Mouse (Mus musculus): Measurements from ENCODE around the gene Ubtd1. TPM values are rescaled to one million over a fixed set of nuclear protein-coding genes. Genes with fewer than 3 reads are reported as not detected.
A peak's percentile ranks its signal among the peaks of the same experiment; 100 is the strongest.

Gene Ubtd1
- polyA plus RNA-seq, 1 experiment: 14.9 TPM

DNA sequence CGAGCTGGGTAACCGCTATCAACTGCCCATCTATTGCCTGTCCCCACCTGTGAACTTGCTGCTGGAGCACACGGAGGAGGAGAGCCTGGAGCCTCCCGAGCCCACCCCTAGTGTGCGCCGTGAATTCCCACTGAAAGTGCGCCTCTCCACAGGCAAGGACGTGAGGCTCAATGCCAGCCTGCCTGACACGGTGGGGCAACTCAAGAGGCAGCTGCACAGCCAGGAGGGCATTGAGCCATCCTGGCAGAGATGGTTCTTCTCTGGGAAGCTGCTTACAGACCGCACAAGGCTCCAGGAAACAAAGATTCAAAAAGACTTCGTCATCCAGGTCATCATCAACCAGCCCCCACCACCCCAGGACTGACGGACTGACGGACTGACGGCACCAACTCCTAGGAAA is 52.0 kb downstream of the Ubtd1 start:
- TF ChIP-seq CTCF (IDR thresholded peaks at IDR 0.05; ENCODE audit: extremely low read depth, insufficient read depth, low read length): no peak
- no peak for TF ChIP-seq POLR2A (IDR thresholded peaks at IDR 0.05; ENCODE audit: extremely low read depth, insufficient read depth, low read length)
- Histone ChIP-seq H3K4me3 (ENCODE audit: insufficient read depth, low read length) (no peak overlapping the region), H3K27ac (ENCODE audit: insufficient read depth, low read length) (no peak overlapping the region), H3K4me1 (ENCODE audit: control insufficient read depth, insufficient read depth, low read length) (no peaks in the 10 kb centered on the region)

DNA sequence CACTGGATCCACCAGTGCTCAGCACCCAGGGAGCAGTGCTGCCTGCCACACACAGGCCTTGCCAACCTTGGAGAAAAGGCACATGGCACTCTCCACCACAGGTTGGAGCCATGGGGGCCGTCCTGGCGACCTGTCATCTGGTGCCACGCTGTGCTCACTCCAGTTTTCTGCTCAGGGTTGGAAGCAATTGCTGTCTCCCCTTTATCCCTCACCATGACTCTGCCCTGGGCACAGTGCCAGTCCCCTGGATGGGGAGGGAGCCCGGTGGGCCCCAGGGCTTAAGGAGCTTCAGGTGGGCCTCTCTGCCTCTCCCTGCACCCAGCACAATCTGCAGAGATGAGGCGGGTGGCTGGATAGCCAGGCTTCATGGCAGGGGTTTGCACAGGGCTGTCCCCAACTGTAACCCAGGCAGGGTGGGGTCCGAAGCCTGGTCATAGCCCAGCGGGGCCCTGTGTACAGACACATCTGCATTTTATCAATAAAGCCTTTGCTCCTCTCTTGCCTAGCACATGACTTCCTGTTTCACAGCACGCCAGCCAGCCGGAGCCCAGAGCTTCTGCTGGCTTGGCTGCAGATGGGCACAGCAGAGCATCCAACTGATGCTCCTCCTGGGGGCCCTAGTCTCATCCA is 52.7 kb downstream of the Ubtd1 start:
- no peak for TF ChIP-seq POLR2A (IDR thresholded peaks at IDR 0.05; ENCODE audit: extremely low read depth, insufficient read depth, low read length)
- no peak for TF ChIP-seq CTCF (IDR thresholded peaks at IDR 0.05; ENCODE audit: extremely low read depth, insufficient read depth, low read length)
- Histone ChIP-seq H3K27ac (ENCODE audit: insufficient read depth, low read length) (no peak overlapping the region), H3K4me1 (ENCODE audit: control insufficient read depth, insufficient read depth, low read length) (no peaks in the 10 kb centered on the region), H3K4me3 (ENCODE audit: insufficient read depth, low read length) (no peak overlapping the region)

DNA sequence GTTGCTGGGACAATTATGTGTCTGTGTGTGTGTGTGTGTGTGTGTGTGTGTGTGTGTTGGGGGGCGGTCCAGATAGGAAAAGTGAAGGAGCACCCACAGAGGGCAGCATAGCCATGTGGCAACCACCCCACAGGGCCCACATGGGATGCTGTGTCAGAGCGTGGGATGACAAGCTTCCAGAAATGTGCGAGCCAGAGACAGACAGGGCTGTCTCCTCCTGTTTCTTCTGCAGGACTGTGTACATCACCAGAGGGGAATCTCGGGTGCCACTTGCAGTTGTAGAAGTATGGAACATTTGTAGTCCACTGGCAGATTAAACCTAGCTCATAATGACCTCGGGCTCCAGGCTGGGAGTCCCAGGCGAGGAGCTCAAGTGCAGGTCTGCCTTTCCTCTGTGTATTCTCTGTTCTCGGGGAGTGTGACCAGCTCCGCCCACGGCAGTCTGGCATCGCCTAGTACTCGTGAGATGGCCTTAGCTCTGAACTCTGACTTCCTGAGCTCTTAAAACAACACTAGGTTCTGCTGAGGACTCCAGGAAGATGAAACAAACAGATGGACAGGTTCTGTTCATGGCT is 53.4 kb downstream of the Ubtd1 start:
- TF ChIP-seq CTCF (IDR thresholded peaks at IDR 0.05; ENCODE audit: extremely low read depth, insufficient read depth, low read length) (no peak), POLR2A (IDR thresholded peaks at IDR 0.05; ENCODE audit: extremely low read depth, insufficient read depth, low read length) (no peak)
- no peak overlapping the region for H3K27ac ChIP-seq (ENCODE audit: insufficient read depth, low read length)
- H3K4me3 ChIP-seq (ENCODE audit: insufficient read depth, low read length): no peak overlapping the region
- H3K4me1 ChIP-seq (ENCODE audit: control insufficient read depth, insufficient read depth, low read length): no peaks in the 10 kb centered on the region

DNA sequence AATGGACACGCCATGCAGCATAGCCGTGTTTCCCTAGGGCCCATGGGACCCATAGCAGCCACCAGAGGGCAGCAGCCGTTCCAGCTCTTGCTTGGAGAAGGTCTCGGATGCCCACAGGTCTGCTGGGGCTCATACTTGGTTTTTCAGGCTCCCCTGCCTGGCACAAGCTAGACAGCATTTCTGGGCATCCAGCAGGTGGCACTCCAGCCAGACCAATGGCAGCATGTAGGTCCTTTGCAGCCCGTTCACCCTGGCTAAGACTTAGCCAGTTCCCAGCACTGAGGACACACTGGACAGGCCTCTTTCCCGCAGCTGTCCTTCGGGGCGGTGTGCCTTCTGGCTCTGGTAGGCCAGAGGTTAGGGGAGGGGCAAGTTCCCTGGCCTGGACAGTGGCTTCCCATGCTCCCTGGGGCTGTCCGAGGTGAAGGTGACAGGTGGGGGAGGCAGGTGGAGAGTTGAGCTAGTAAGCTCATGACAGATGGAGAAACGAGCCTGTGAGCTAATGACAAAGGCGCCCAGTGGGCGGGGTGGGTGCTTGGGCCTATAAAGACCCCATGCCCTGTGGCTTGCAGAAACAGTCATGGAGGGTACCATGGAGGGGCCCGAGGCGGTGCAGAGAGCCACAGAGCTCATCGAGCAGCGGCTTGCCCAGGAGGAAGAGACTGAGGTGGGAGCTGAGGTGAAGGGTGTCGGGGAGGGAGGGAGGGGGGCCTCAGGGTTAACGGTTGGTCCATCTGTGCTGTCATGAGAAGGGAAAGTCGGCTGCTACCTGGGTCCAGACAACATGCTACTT is 54.1 kb downstream of the Ubtd1 start, which contains the start of gene Ankrd2:
Gene Ankrd2 (plus strand): TSS at position 545 of the 793 bp plus-strand sequence.
- H3K4me3 ChIP-seq (ENCODE audit: insufficient read depth, low read length): no peak within 1 kb of the TSS
- TF ChIP-seq CTCF (IDR thresholded peaks at IDR 0.05; ENCODE audit: extremely low read depth, insufficient read depth, low read length): peak; percentile 66
- TF ChIP-seq POLR2A (IDR thresholded peaks at IDR 0.05; ENCODE audit: extremely low read depth, insufficient read depth, low read length): no peak
- no peaks in the 10 kb centered on the region for H3K4me1 ChIP-seq (ENCODE audit: control insufficient read depth, insufficient read depth, low read length)
- H3K27ac ChIP-seq (ENCODE audit: insufficient read depth, low read length): no peak within 1 kb of the TSS

DNA sequence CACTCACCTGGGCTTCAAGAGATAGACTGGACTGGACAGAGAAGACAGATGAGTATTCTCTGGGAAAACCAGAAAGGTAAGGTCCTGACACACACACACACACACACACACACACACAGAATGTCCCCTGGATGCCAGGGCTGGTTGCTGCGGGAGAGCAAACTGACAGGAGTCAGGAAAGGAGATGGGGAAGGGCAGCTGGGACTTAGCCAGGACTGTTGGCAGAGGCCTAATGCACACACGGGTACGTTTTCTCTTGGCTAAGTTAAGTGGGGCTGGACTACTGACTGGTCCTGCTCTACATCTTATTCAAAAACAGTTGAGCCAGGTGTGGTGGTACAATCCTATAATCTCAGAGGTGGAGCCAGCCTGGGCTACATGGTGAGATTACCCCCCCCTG is 54.8 kb downstream of the Ubtd1 start:
- Histone ChIP-seq H3K27ac (ENCODE audit: insufficient read depth, low read length) (no peak overlapping the region), H3K4me1 (ENCODE audit: control insufficient read depth, insufficient read depth, low read length) (no peaks in the 10 kb centered on the region)
- TF ChIP-seq POLR2A (IDR thresholded peaks at IDR 0.05; ENCODE audit: extremely low read depth, insufficient read depth, low read length) (no peak), CTCF (IDR thresholded peaks at IDR 0.05; ENCODE audit: extremely low read depth, insufficient read depth, low read length) (no peak)

DNA sequence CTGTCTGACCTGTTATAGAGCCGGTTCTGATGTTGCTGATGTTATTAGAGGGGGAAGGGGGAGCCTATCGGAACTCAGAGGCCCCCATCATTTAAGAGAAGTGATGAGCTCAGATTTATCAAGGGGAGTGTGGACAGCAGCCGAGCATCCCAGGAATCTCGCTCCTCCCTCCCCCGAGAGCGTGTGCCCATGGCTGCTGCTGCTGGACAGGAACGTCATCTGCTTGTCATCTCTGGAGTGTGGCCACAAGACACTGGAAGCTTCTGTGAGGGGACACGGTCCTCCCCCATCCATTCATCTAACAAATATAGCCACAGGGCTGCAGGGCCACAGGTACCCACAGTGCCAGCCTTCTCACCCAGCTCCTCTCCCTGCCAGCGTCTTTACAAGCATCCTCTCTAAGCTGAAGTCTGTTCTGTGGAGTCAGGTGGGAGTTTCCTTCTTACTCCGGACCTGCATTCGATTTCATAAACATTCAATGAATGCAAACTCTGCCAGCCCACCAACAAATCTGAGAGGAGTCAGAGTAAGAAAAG is 55.7 kb downstream of the Ubtd1 start:
- no peaks in the 10 kb centered on the region for H3K4me1 ChIP-seq (ENCODE audit: control insufficient read depth, insufficient read depth, low read length)
- TF ChIP-seq POLR2A (IDR thresholded peaks at IDR 0.05; ENCODE audit: extremely low read depth, insufficient read depth, low read length) (no peak), CTCF (IDR thresholded peaks at IDR 0.05; ENCODE audit: extremely low read depth, insufficient read depth, low read length) (no peak)
- no peak overlapping the region for H3K4me3 ChIP-seq (ENCODE audit: insufficient read depth, low read length)
- H3K27ac ChIP-seq (ENCODE audit: insufficient read depth, low read length): no peak overlapping the region

More for the DNA sequence above, 54.8 kb downstream of the Ubtd1 start:
- no peak overlapping the region for H3K4me3 ChIP-seq (ENCODE audit: insufficient read depth, low read length)

DNA sequence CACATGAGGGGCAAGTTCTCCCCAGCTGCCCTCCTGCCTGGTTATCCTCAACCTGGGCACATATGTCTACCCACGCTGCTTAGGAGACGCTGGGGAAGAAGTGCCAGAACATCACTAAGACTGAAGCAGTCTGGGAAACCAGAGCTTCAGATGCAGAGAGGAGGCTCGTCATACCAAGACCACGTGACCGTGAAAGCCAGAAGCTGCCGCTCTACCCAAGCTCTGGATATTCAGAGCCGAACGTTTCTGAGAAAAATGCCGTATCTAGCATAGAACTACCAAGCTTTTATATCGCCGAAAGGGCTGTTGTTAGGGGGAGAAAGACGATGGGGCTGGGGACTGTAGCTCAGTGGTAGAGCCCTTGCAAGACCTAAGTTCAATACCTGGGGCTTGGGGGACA is 56.7 kb downstream of the Ubtd1 start:
- H3K27ac ChIP-seq (ENCODE audit: insufficient read depth, low read length): no peak overlapping the region
- H3K4me1 ChIP-seq (ENCODE audit: control insufficient read depth, insufficient read depth, low read length): no peaks in the 10 kb centered on the region
- no peak overlapping the region for H3K4me3 ChIP-seq (ENCODE audit: insufficient read depth, low read length)
- TF ChIP-seq POLR2A (IDR thresholded peaks at IDR 0.05; ENCODE audit: extremely low read depth, insufficient read depth, low read length) (no peak), CTCF (IDR thresholded peaks at IDR 0.05; ENCODE audit: extremely low read depth, insufficient read depth, low read length) (no peak)

DNA sequence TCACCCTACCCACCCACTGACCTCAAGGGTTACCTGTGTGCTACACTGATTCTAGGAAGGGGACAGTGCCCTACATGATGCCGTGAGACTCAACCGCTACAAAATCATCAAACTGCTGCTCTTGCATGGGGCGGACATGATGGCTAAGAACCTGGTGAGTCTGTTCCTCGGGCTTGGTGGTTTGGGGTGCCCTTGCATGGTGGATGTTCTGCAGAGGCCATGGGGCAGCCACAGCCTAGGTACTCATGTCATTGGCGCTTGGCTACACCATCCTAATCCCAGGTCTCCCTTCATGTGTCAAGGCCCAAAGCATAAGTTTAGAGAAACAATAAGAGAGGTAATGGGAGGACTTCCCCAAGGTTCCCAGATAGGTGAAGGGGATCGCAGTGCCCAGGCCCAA is 62.4 kb downstream of the Ubtd1 start:
- Histone ChIP-seq H3K27ac (ENCODE audit: insufficient read depth, low read length) (no peak overlapping the region), H3K4me1 (ENCODE audit: control insufficient read depth, insufficient read depth, low read length) (no peaks in the 10 kb centered on the region), H3K4me3 (ENCODE audit: insufficient read depth, low read length) (no peak overlapping the region)
- TF ChIP-seq CTCF (IDR thresholded peaks at IDR 0.05; ENCODE audit: extremely low read depth, insufficient read depth, low read length) (no peak), POLR2A (IDR thresholded peaks at IDR 0.05; ENCODE audit: extremely low read depth, insufficient read depth, low read length) (no peak)

DNA sequence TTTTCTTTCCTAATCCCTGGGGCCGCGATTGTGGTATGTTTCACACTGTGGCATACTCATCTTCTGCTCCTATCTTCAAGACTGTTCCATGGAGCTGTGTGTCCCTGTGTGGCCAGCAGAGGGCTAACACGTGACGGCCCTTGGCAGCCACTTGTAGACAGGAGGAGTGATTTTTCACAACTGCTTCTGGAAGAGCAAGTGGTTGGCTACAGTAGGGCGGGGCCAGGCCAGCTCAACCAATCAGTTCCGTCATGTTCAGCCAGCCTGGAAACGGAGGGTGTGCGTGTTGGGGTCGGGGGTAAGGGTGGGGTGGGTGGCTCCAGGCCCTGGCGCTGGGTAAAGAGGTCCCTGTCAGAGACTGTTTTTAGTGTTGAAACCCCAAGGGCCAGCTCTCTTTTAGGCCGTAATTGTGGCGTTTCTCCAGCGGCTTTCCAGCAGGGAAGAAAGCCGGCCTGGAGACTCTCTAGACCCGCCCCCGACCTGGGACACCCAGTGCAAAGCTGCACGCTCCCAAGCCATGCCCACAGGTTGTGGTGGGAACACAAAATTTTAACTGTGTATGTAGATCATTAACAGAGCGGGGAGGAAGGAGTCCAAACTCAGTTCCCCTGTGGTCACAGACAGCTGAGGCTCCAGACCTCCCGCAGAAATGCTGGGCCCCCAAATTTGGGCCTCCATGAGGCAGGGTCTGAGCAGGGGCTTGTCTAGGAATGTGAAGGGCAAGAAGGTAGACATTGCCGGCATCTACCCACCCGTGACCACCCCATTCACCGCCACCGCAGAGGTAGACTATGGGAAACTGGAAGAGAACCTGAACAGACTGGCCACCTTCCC is 63.9 kb downstream of the Ubtd1 start, which contains the start of gene Hoga1:
Gene Hoga1 (plus strand): TSS at position 342 of the 834 bp plus-strand sequence.
- Histone ChIP-seq H3K27ac (ENCODE audit: insufficient read depth, low read length) (no peak within 1 kb of the TSS), H3K4me3 (ENCODE audit: insufficient read depth, low read length) (no peak within 1 kb of the TSS)
- TF ChIP-seq CTCF (IDR thresholded peaks at IDR 0.05; ENCODE audit: extremely low read depth, insufficient read depth, low read length) (peak; percentile 42), POLR2A (IDR thresholded peaks at IDR 0.05; ENCODE audit: extremely low read depth, insufficient read depth, low read length) (no peak)

More for the DNA sequence above, 63.9 kb downstream of the Ubtd1 start, which contains the start of gene Hoga1:
- H3K4me1 ChIP-seq (ENCODE audit: control insufficient read depth, insufficient read depth, low read length): no peaks in the 10 kb centered on the region

All from cortical plate, adult 2 months (tissue).